Mouse (Mus musculus): ENCODE measurements around the gene Thap8.
"Not testable (repeated sequence)": the region's sequence is repeated elsewhere in the genome, so short reads cannot be mapped to it uniquely, and the experiment has no call there.

Gene Thap8

GRCm38 (mm10) chr7:30279951-30280669, at the start of gene Thap8, which contains the start of gene Wdr62:
Gene Thap8, plus strand, starts transcription at chr7:30280094.
Gene Wdr62, minus strand, starts transcription at chr7:30280419.
- DNase-seq (ENCODE audit: low spot score), result peak; percentile 88

GRCm38 (mm10) chr7:30231328-30231668, 48.6 kb upstream of the Thap8 start:
- DNase-seq (ENCODE audit: low spot score), result no peak

DNA sequence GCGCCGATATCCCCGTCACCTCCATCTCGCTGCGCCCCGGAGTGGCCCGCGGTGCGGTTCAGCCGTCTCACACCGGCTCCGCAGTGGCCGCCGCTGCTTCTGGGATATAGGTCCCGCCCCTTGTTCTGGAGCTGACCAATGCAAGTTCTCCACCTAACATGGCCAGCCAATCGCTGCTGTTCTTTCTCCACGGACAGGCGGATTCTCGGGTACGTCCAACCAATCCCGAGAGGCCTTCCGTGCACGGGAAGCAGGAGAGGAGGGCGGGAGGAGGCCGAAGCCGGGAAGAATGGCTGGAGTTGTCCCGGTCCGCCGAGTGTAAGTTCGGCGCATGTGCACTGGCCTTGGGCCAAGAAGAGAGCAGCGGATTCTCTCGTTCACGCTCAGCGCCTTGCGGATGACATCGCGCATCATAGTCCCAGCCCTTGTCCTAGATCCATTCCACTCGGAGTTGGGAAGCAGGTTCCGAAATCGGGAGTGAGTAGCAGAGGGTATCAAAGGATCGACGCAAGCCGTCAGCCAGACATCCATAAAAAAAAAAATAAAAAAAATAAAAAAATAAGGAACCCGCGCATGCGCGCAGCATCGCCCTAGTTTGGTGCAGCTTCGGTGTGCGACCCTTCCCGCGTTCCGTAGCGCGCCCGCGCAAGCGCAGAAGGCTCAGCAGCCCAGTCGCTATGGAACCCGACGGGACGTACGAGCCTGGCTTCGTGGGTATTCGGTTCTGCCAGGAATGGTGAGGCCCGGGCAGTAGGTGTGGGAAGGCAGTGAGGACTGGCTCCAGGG, 48.0 kb upstream of the Thap8 start, which contains the start of the genes Polr2i and Tbcb:
Gene Polr2i, plus strand, starts transcription at position 280 of the 786 bp plus-strand sequence.
Gene Tbcb, minus strand, starts transcription at position 604 of the 786 bp plus-strand sequence.
- DNase-seq (ENCODE audit: low spot score), result peak; percentile 91

- DNase-seq (ENCODE audit: low spot score), result peak; percentile 35
These were observed 47.2 kb upstream of the Thap8 start for GRCm38 (mm10) chr7:30232631-30233148.

GRCm38 (mm10) chr7:30233387-30233786, 46.5 kb upstream of the Thap8 start:
- DNase-seq (ENCODE audit: low spot score), result no peak

DNA sequence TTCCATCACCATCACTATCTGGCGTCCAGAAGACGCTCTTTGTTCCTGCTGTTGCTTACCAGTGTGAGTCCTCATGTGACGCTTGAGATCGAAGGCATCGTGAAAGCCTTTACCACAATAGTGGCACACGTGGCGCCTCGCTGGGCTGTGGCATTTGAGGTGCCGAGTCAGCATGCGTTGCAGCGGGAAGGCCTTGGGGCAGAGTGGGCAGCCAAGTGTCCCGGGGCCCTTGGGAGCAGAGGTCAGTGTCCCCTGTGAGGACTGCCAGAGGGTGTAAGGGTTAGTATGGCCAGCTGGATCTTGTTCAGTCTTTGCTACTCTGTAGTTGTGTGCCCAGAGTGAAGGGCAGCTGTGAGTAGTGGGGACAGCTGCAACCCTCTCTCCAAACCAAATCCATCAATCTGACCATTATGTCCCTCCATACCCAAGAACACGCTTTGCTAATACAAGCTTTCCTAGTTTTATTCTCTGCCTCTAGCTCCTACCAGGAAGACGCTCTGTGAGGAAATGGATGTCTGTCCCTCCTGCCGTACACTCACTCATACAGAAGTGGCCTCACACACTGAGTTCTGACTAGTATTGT, 45.5 kb upstream of the Thap8 start:
- DNase-seq (ENCODE audit: low spot score), result no peak

GRCm38 (mm10) chr7:30235091-30235490, 44.8 kb upstream of the Thap8 start:
- DNase-seq (ENCODE audit: low spot score), result no peak

DNA sequence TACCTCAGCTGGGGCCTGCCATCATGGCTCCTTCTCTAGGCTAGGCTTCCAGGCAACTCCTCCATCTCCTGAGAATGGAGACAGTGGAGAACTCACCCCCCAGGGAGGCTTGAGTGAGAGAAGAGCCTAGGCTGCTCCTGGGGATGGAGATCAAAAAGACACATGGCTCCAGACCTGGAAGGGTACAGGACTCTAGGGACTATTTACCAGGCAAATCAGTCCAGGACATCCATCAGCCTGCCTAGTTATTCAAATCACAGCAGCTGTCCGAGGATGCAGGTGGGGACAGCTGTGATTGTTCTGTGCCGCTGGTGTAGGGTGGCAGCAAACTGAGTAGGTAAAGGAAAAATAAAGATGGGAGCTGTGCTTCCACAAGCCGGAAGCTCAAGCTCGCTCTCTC, 44.3 kb upstream of the Thap8 start, which contains the start of gene Ovol3:
Gene Ovol3, minus strand, starts transcription at position 101 of the 400 bp plus-strand sequence.
- no peak for DNase-seq (ENCODE audit: low spot score)

DNA sequence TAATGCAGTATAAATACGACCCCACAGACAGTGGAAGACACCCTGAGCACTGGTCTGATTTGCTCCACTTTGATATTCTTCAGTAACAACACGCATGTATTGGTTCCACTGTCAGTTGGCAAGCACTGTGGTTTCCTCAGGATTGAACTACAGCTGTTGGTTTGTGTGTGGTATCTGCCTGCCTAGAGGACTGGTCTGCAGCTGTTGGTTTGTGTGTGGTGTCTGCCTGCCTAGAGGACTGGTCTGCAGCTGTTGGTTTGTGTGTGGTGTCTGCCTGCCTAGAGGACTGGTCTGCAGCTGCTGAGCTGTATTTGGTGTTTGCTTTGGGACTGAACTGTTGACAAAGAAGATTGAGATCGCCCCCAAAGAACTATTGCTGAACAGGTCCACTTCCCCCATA, 42.5 kb upstream of the Thap8 start:
- DNase-seq (ENCODE audit: low spot score), result not testable (repeated sequence)

DNA sequence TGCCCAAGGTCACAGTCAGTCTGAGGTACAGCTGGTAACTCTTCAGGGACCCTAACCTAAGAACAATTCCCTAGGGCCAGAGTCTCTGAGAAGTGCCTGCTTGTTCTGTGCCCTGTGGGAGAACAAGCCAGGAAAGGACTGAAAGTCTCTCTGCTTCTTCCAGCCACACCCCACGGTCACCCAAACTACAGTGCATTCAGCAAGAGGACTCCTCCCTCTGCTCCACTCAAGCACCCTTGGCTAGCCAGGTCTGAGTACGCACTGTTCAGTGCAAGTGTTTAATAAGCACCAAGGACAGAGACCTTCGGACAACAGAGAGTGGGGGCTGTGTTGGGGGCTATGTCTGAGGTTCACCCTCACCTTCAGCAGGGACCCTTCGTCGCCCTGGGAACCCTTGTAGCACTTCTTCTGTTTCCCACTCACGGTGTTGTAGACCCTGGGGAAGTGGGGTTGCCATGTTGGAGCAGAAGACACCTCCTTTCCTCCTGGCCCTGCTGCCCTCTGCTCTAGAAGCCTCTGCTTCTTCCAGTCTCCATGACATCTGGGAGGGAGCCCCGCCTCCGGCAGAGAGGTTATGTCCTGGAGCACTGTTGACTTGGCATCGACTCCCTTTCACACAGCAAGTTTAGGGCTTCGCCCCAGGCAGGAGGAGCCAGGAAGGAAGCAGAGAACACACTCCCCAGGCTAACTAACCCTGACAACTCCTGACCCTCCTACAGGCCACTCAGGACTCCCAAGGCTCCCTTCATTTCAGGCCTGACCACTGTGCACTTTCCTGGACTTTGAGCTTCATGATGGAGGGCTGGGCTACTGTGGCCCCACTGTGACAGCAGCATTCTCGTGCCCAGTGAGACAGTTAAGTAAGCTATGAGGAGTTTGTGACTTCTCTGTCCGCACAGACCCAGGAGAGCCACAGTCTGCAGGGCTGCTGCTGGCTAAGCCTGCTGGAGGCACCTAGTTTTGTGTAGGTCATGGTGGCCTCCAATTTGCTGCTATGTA, 27.6 kb upstream of the Thap8 start:
- DNase-seq (ENCODE audit: low spot score), result no peak

DNA sequence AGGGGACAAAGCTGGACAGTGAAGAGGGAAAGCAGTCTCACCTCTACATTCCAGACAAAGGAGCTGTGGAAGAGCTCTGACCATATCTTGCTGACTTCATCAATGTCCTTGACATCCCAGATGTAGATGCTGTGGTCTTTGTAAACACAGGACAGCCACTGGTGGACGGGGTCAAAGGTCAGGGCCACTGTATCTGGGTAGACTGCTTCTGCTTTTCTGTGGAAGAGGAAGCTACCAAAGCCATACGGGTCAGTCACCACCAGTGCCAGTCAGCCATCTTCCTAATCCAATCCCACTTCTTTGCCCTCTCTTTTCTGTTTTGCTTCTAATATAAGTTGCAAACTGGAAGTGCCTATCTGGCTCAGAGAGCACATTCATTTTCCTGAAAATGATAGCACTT, 14.9 kb upstream of the Thap8 start:
- no peak for DNase-seq (ENCODE audit: low spot score)

GRCm38 (mm10) chr7:30265531-30265930, 14.4 kb upstream of the Thap8 start:
- DNase-seq (ENCODE audit: low spot score), result no peak

GRCm38 (mm10) chr7:30265935-30266334, 14.0 kb upstream of the Thap8 start:
- DNase-seq (ENCODE audit: low spot score), result no peak

GRCm38 (mm10) chr7:30266780-30267179, 13.1 kb upstream of the Thap8 start:
- DNase-seq (ENCODE audit: low spot score), result no peak

DNA sequence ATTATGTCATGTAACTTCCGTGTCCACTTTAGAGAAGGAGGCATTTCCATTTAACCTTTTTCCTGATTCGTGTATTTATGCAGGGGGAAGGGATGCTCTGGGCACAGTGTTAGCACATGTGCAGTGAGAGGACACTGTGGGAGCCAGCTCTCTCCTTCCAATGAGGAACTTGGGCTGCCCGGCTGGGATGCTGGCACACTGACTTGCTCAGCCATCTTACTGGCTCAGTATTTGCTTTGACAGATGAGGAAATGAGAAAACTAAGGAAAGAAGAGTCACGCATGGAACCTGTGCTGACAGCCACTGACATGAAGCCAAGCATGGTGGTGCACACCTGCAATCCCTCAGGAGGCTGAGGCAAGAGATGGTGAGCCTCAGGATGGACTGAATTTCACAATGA, 10.3 kb upstream of the Thap8 start:
- no peak for DNase-seq (ENCODE audit: low spot score)

- no peak for DNase-seq (ENCODE audit: low spot score)
These were observed 5.5 kb upstream of the Thap8 start for GRCm38 (mm10) chr7:30274383-30274782.

DNA sequence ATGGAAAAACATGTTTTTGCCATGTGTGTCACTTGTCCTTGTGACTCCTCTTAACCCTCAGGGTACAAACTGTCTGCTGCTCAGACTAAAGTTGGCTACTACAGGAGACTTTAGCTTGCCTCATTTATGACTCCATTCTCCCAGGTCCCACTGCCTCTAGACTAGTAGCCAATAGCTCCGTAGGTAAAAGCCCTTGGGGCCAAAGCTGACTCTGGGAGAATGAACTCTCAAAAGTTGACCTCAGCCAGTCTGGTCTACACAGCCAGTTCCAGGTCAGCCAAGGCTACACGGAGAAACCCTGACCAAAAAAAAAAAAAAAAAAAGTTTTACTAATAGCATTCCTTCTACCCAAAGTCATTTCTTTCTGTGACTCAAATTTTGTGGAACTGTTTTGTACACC, 983 bp upstream of the Thap8 start:
- DNase-seq (ENCODE audit: low spot score), result no peak

GRCm38 (mm10) chr7:30279536-30279935, 358 bp upstream of the Thap8 start:
- no peak for DNase-seq (ENCODE audit: low spot score)

- DNase-seq (ENCODE audit: low spot score), result peak; percentile 71
These were observed 810 bp downstream of the Thap8 start for GRCm38 (mm10) chr7:30280670-30281138.

DNA sequence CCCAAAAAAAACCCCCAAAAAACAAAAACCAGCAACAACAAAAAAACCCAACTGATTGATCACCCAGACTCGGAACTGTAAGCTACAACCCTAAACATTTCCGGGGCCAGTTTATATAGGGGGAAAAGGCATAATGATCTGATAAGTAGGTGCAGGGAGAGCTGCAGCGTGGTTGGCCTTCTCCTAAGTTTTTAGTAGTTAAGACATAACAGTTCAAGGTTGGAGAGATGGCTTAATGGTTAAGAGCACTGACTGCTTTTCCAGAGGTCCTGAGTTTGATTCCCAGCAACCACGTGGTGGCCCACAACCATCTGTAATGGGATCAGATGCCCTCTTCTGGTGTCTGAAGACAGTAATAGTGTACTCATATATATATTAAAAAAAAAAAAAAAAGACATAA, 1.6 kb downstream of the Thap8 start:
- DNase-seq (ENCODE audit: low spot score), result no peak

GRCm38 (mm10) chr7:30282740-30283139, 2.8 kb downstream of the Thap8 start:
- DNase-seq (ENCODE audit: low spot score), result no peak
